Mouse (Mus musculus): ENCODE measurements around the gene Slc2a2. TPM values are rescaled to one million over a fixed set of nuclear protein-coding genes. Genes with fewer than 3 reads are reported as not detected.

The Slc2a2 gene
- total and polyA plus RNA-seq, 2 experiments from 2014 or later, result not detected

DNA sequence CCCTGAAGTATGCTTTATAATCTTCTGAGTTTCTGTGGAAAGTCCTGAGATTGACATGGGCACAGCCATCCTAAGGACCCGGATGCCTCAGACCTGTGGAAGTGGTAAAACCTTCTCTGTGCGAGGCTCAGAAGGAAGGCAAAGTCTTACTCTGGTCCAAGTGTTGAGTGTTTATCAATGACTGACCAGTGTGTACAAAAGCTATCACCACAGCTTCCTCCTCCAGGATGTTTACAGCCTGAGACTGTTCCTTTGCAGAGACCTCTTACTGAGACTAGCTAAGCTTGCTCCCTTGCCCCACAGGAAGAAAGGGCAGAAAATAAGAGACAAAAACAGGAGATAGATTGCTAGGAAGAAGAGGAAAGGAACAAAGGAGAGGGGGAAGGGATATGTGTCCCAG lies 12.2 kb upstream of the Slc2a2 start:
- Histone ChIP-seq H3K27me3 (ENCODE audit: insufficient read depth, low read length) (no peaks in the 10 kb centered on the region), H3K9me3 (ENCODE audit: low read length) (no peaks in the 10 kb centered on the region), H3K36me3 (ENCODE audit: insufficient read depth) (no peaks in the 10 kb centered on the region), H3K4me1 (ENCODE audit: insufficient read depth) (no peaks in the 10 kb centered on the region), H3K4me3 (ENCODE audit: low read depth, low read length) (no peak overlapping the region), H3K4me2 (ENCODE audit: low read depth) (no peak overlapping the region), H3K9ac (no peak overlapping the region), H3K27ac (ENCODE audit: low read depth, low read length) (no peak overlapping the region)
- ATAC-seq (no peak), DNase-seq (no peak)
- WGBS, result 89% methylated on average over 2 of the region's 2 CpGs
- TF ChIP-seq CTCF (IDR thresholded peaks at IDR 0.05; ENCODE audit: low read depth), result no peak

DNA sequence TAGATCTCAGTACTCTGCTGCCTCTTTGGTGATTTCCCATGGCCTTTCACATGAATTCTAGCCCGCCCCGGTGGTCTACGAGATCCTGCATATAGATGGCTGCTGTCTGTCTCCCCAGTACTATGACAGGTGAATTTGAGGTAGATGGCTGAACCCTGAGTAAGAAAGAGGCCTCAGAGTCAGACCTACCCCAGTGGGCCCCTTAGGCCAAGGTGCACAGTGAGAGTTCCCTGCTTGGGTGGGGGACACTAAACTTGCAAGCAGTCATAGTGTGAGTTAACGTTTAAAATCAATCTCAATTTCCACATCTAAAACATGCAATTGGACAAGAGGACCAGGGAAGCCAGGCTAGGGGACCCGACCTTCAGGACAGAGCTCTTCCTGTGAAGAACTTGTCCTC lies 2.9 kb upstream of the Slc2a2 start:
- TF ChIP-seq CTCF (IDR thresholded peaks at IDR 0.05; ENCODE audit: low read depth), result no peak
- Histone ChIP-seq H3K36me3 (ENCODE audit: insufficient read depth) (no peaks in the 10 kb centered on the region), H3K27ac (ENCODE audit: low read depth, low read length) (no peak overlapping the region), H3K9ac (no peak overlapping the region), H3K9me3 (ENCODE audit: low read length) (no peaks in the 10 kb centered on the region), H3K4me3 (ENCODE audit: low read depth, low read length) (no peak overlapping the region), H3K27me3 (ENCODE audit: insufficient read depth, low read length) (no peaks in the 10 kb centered on the region), H3K4me1 (ENCODE audit: insufficient read depth) (no peaks in the 10 kb centered on the region), H3K4me2 (ENCODE audit: low read depth) (no peak overlapping the region)
- DNase-seq (no peak), ATAC-seq (no peak)
- WGBS, result 92% methylated on average over 5 of the region's 5 CpGs

DNA sequence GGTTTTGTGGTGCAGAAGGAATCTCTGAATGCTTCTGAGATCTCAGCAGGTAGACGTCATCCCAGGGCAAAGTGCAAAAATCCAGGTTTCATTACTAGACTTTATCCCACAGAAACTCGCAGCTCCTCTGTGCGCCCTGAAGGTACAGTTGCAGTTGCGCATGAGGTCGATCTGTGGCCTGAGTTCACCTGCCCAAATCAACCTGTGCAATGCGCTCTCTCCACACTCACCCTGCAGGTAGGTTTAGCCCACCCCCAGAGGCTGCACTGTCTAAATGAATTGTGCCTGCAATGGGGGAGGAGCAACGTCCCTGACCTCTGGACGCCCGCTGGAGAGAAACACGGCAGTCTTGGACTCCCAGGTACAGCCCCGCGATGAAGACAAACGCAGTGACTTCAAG lies 2.1 kb upstream of the Slc2a2 start:
- WGBS, result 82% methylated on average over 13 of the region's 13 CpGs
- no peak for TF ChIP-seq CTCF (IDR thresholded peaks at IDR 0.05; ENCODE audit: low read depth)
- DNase-seq, result no peak
- H3K4me2 ChIP-seq (ENCODE audit: low read depth), result no peak overlapping the region
- H3K9me3 ChIP-seq (ENCODE audit: low read length), result no peaks in the 10 kb centered on the region
- H3K27ac ChIP-seq (ENCODE audit: low read depth, low read length), result no peak overlapping the region
- no peak overlapping the region for H3K4me3 ChIP-seq (ENCODE audit: low read depth, low read length)
- ATAC-seq, result no peak
- H3K4me1 ChIP-seq (ENCODE audit: insufficient read depth), result no peaks in the 10 kb centered on the region
- H3K36me3 ChIP-seq (ENCODE audit: insufficient read depth), result no peaks in the 10 kb centered on the region
- no peak overlapping the region for H3K9ac ChIP-seq
- H3K27me3 ChIP-seq (ENCODE audit: insufficient read depth, low read length), result no peaks in the 10 kb centered on the region

DNA sequence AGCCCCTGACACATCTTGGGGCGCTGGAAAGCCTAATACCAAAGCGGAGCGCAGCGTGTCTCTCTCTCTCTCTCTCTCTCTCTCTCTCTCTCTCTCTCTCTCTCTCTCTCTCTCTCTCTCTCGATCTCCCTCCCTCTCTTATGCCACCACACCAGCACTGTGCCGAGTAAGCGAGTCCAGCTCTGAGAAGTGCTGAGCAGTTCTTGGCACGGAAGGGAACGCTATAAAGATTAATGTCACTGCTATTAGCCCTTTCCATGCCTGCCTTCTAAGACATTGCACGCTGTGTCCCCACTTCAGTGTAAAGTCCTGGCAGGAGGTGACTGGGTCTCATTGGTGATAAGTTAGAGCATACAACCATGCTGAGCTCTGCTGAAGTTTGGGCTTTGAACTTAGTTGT lies 1.5 kb upstream of the Slc2a2 start:
- WGBS, result 86% methylated on average over 9 of the region's 10 CpGs
- Histone ChIP-seq H3K9ac (no peak overlapping the region), H3K27me3 (ENCODE audit: insufficient read depth, low read length) (no peaks in the 10 kb centered on the region), H3K27ac (ENCODE audit: low read depth, low read length) (no peak overlapping the region), H3K9me3 (ENCODE audit: low read length) (no peaks in the 10 kb centered on the region), H3K4me2 (ENCODE audit: low read depth) (no peak overlapping the region), H3K36me3 (ENCODE audit: insufficient read depth) (no peaks in the 10 kb centered on the region), H3K4me3 (ENCODE audit: low read depth, low read length) (no peak overlapping the region), H3K4me1 (ENCODE audit: insufficient read depth) (no peaks in the 10 kb centered on the region)
- no peak for TF ChIP-seq CTCF (IDR thresholded peaks at IDR 0.05; ENCODE audit: low read depth)
- ATAC-seq (no peak), DNase-seq (no peak)

DNA sequence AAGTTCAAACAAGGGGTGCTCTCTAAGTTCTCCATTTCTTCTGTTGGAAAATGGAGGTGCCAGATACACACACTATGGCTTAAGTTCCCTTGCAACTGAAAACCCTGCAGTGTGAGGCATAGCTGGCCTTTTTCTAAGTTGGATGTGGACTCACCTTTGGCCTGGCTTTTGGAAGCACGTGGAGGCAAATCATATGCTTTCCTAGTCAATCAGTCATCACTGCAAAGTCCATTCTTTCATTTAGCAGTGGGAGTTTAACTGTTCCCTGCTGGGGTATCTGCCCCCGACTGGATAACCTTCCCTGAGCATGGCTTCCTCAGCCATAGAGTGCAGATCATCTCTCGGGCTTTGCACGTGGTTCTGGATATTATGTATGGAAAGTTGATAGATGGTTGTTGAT lies 1.9 kb downstream of the Slc2a2 start:
- H3K4me2 ChIP-seq (ENCODE audit: low read depth), result no peak overlapping the region
- TF ChIP-seq CTCF (IDR thresholded peaks at IDR 0.05; ENCODE audit: low read depth), result no peak
- 78% methylated on average over 4 of the region's 4 CpGs for WGBS
- H3K36me3 ChIP-seq (ENCODE audit: insufficient read depth), result no peaks in the 10 kb centered on the region
- DNase-seq (no peak), ATAC-seq (no peak)
- no peak overlapping the region for H3K27ac ChIP-seq (ENCODE audit: low read depth, low read length)
- no peaks in the 10 kb centered on the region for H3K27me3 ChIP-seq (ENCODE audit: insufficient read depth, low read length)
- H3K4me1 ChIP-seq (ENCODE audit: insufficient read depth), result no peaks in the 10 kb centered on the region
- H3K4me3 ChIP-seq (ENCODE audit: low read depth, low read length), result no peak overlapping the region
- no peak overlapping the region for H3K9ac ChIP-seq
- no peaks in the 10 kb centered on the region for H3K9me3 ChIP-seq (ENCODE audit: low read length)

DNA sequence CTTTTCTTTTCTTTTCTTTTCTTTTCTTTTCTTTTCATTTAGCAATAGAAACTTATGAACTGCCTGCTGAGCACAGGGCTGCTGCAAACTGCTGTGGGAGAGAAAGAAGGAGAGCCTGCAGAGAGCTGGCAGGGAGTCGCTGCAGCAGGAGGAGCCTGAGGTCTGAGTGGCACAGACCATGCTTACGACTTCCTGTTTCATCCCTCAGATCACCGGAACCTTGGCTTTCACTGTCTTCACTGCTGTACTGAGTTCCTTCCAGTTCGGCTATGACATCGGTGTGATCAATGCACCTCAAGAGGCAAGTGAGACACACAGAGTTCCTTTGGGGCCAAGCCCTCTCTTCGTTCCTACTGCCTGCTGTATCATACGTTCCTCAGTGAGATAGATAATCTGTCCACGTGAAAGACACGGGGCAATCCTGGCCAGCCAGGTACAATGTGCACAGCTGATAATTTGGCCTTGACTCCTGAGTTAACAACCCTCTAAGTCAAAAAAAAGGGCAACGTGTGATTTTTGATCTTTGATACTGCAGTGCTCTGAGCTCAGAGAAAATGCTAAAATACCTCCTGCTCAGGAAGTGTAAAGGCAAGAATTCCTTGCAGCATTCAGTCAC lies 7.9 kb downstream of the Slc2a2 start:
- no peak for TF ChIP-seq CTCF (IDR thresholded peaks at IDR 0.05; ENCODE audit: low read depth)
- no peak for DNase-seq
- no peak overlapping the region for H3K27ac ChIP-seq (ENCODE audit: low read depth, low read length)
- WGBS, result 71% methylated on average over 10 of the region's 10 CpGs
- no peaks in the 10 kb centered on the region for H3K27me3 ChIP-seq (ENCODE audit: insufficient read depth, low read length)
- no peak overlapping the region for H3K4me2 ChIP-seq (ENCODE audit: low read depth)
- no peak overlapping the region for H3K9ac ChIP-seq
- no peak overlapping the region for H3K4me3 ChIP-seq (ENCODE audit: low read depth, low read length)
- no peaks in the 10 kb centered on the region for H3K36me3 ChIP-seq (ENCODE audit: insufficient read depth)
- no peaks in the 10 kb centered on the region for H3K4me1 ChIP-seq (ENCODE audit: insufficient read depth)
- ATAC-seq, result no peak
- no peaks in the 10 kb centered on the region for H3K9me3 ChIP-seq (ENCODE audit: low read length)

DNA sequence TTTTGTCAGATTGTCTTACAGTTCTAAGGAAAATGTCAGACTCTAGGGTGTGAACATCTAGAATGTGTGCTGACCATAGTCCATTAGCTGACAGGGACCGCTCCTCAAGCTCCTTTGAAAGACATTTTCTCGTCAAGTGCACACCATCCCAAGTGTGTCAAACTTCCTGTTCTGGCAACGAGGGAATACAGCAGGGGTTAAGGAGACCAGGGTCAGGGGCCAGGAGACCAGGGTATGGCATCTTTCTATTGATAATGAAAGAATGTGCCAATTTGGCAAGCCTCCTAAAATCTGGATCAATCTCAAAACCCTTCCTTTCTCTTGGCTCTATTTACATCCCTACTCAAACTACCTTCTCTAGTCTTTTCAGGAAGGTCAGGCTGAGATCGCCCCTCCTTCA lies 9.0 kb downstream of the Slc2a2 start:
- WGBS, result 83% methylated on average over 4 of the region's 4 CpGs
- H3K9ac ChIP-seq, result no peak overlapping the region
- DNase-seq, result no peak
- no peak for TF ChIP-seq CTCF (IDR thresholded peaks at IDR 0.05; ENCODE audit: low read depth)
- no peaks in the 10 kb centered on the region for H3K4me1 ChIP-seq (ENCODE audit: insufficient read depth)
- H3K27ac ChIP-seq (ENCODE audit: low read depth, low read length), result no peak overlapping the region
- H3K9me3 ChIP-seq (ENCODE audit: low read length), result no peaks in the 10 kb centered on the region
- no peak for ATAC-seq
- no peaks in the 10 kb centered on the region for H3K27me3 ChIP-seq (ENCODE audit: insufficient read depth, low read length)
- H3K4me2 ChIP-seq (ENCODE audit: low read depth), result no peak overlapping the region
- no peaks in the 10 kb centered on the region for H3K36me3 ChIP-seq (ENCODE audit: insufficient read depth)
- H3K4me3 ChIP-seq (ENCODE audit: low read depth, low read length), result no peak overlapping the region

Data from forebrain, postnatal 0 days (tissue).